Mouse (Mus musculus) right cerebral cortex, postnatal 25 days (tissue): ENCODE measurements around the gene Lifr.

ENCODE experiments used
- DNase-seq: peaks from one replicate; pipeline ENCODE4 v3.0.0; 2022

Lifr gene

GRCm38 (mm10) chr15:7166735-7167134 lies 76.3 kb downstream of the Lifr start:
- no peak for DNase-seq

GRCm38 (mm10) chr15:7167238-7167905 lies 77.0 kb downstream of the Lifr start:
- no peak for DNase-seq

- DNase-seq: no peak
These were observed 77.6 kb downstream of the Lifr start for GRCm38 (mm10) chr15:7167906-7168532.

- DNase-seq: no peak
These were observed 82.5 kb downstream of the Lifr start for GRCm38 (mm10) chr15:7172875-7173274.

GRCm38 (mm10) chr15:7173346-7173745 lies 82.9 kb downstream of the Lifr start:
- no peak for DNase-seq

GRCm38 (mm10) chr15:7173776-7174175 lies 83.4 kb downstream of the Lifr start:
- no peak for DNase-seq

GRCm38 (mm10) chr15:7180576-7180975 lies 90.2 kb downstream of the Lifr start:
- no peak for DNase-seq

- no peak for DNase-seq
These were observed 97.3 kb downstream of the Lifr start for GRCm38 (mm10) chr15:7187682-7188081.

GRCm38 (mm10) chr15:7189678-7190454 lies 99.5 kb downstream of the Lifr start:
- DNase-seq: no peak

GRCm38 (mm10) chr15:7191074-7191473 lies 100.7 kb downstream of the Lifr start:
- DNase-seq: no peak

- DNase-seq: no peak
These were observed 102.2 kb downstream of the Lifr start for GRCm38 (mm10) chr15:7192582-7192981.

- peak; percentile 19 for DNase-seq
These were observed 103.8 kb downstream of the Lifr start for GRCm38 (mm10) chr15:7194147-7194720.

GRCm38 (mm10) chr15:7194748-7195221 lies 104.4 kb downstream of the Lifr start:
- no peak for DNase-seq

- DNase-seq: no peak
These were observed 107.4 kb downstream of the Lifr start for GRCm38 (mm10) chr15:7197652-7198445.

- no peak for DNase-seq
These were observed 108.4 kb downstream of the Lifr start for GRCm38 (mm10) chr15:7198816-7199215.

GRCm38 (mm10) chr15:7200286-7200685 lies 109.9 kb downstream of the Lifr start:
- no peak for DNase-seq

- no peak for DNase-seq
These were observed 111.3 kb downstream of the Lifr start for GRCm38 (mm10) chr15:7201421-7202380.

- DNase-seq: no peak
These were observed 112.6 kb downstream of the Lifr start for GRCm38 (mm10) chr15:7202981-7203380.

GRCm38 (mm10) chr15:7203606-7204330 lies 113.4 kb downstream of the Lifr start:
- no peak for DNase-seq

- DNase-seq: no peak
These were observed 114.5 kb downstream of the Lifr start for GRCm38 (mm10) chr15:7204917-7205316.

GRCm38 (mm10) chr15:7206110-7206509 lies 115.7 kb downstream of the Lifr start:
- DNase-seq: no peak
